In the genomic region with DNA sequence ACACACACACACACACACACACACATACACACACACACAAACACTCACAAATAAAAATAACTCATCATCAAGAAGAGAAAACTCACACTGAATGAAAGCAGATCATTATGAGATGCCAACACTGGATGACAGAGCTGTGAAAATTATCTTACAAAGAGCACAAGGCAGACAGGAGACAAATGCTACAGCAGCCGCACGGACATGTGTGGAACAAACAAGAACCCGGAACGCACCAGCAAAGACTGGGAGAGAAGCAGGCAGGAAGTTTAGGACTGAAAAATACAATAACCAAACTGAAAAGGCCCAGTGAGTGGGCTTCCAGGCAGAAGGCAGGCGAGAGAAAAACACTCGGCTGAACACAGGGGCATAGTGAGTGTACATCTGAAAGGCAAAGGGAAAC, we compare ENCODE assay signal across 30 mouse cellular contexts.
DNase-seq lines count a peak whose midpoint lies in the region; ATAC-seq and TF ChIP-seq lines count a peak whose summit lies in the region.
"Had no signal": no experiment of that assay in that cellular context is flagged by ENCODE, and none has a peak within 500 bp of the region (broad histone marks: within the 10 kb centered on the region; RNA-seq: fewer than 3 reads in every experiment).

No protein-coding gene starts in this region.

- no peaks in the 10 kb centered on the region for H3K27me3 ChIP-seq in forebrain, embryonic 15.5 days
- peaks cover 3% of the 10 kb centered on the region; the same call in 1 of the 2 replicates for H3K27me3 ChIP-seq in forebrain, embryonic 12.5 days
- no peaks in the 10 kb centered on the region for H3K27me3 ChIP-seq in lung, embryonic 14.5 days (ENCODE audit: insufficient read depth, low read length)
- H3K27me3 ChIP-seq: CH12.LX had no signal

- peaks cover 10% of the 10 kb centered on the region; the same call in 1 of the 2 replicates for H3K4me1 ChIP-seq in forebrain, embryonic 15.5 days
- peaks cover 5% of the 10 kb centered on the region for H3K4me1 ChIP-seq in forebrain, embryonic 12.5 days
- no peaks in the 10 kb centered on the region for H3K4me1 ChIP-seq in lung, embryonic 14.5 days (ENCODE audit: insufficient read depth)
- H3K4me1 ChIP-seq: heart, embryonic 12.5 days; heart, embryonic 15.5 days; hindbrain, embryonic 13.5 days had no signal

- WGBS in forebrain, embryonic 15.5 days = 50% methylated on average over 6 of the region's 6 CpGs
- 86% methylated on average over 6 of the region's 6 CpGs for WGBS in forebrain, embryonic 12.5 days
- 47% methylated on average over 6 of the region's 6 CpGs for WGBS in lung, embryonic 14.5 days

- H3K4me2 ChIP-seq in forebrain, embryonic 15.5 days (replicated peaks) = no peak overlapping the region
- H3K4me2 ChIP-seq in forebrain, embryonic 12.5 days = no peak overlapping the region
- H3K4me2 ChIP-seq in lung, embryonic 14.5 days = no peak overlapping the region
- H3K4me2 ChIP-seq: embryonic facial prominence, embryonic 13.5 days; heart, embryonic 12.5 days; heart, embryonic 15.5 days; hindbrain, embryonic 13.5 days had no signal

- no peak overlapping the region for H3K4me3 ChIP-seq in forebrain, embryonic 15.5 days
- no peak overlapping the region for H3K4me3 ChIP-seq in forebrain, embryonic 12.5 days (replicated peaks)
- no peak overlapping the region for H3K4me3 ChIP-seq in lung, embryonic 14.5 days (ENCODE audit: low read depth, low read length)
- H3K4me3 ChIP-seq: embryonic facial prominence, embryonic 10.5 days; embryonic facial prominence, embryonic 13.5 days; erythroblast, embryonic 14.5 days; heart, embryonic 12.5 days; heart, embryonic 15.5 days; hindbrain, embryonic 10.5 days; hindbrain, embryonic 13.5 days had no signal

- no peaks in the 10 kb centered on the region for H3K36me3 ChIP-seq in forebrain, embryonic 15.5 days
- no peaks in the 10 kb centered on the region for H3K36me3 ChIP-seq in forebrain, embryonic 12.5 days (replicated peaks)
- H3K36me3 ChIP-seq in lung, embryonic 14.5 days (ENCODE audit: insufficient read depth) = no peaks in the 10 kb centered on the region
- H3K36me3 ChIP-seq: embryonic facial prominence, embryonic 10.5 days; embryonic facial prominence, embryonic 13.5 days; G1E; heart, embryonic 12.5 days; heart, embryonic 15.5 days; hindbrain, embryonic 10.5 days; hindbrain, embryonic 13.5 days had no signal

- no peak for ATAC-seq in forebrain, embryonic 15.5 days (replicated peaks)
- no peak for ATAC-seq in forebrain, embryonic 12.5 days (ENCODE audit: low FRiP score)
- ATAC-seq in lung, embryonic 14.5 days (ENCODE audit: insufficient read depth) = no peak
- ATAC-seq: hindbrain, embryonic 16.5 days; intestine, embryonic 16.5 days; Patski had no signal

- DNase-seq in lung, embryonic 14.5 days = peak; percentile 33
- no peak for DNase-seq in lung, postnatal 10 days
- peak; percentile 35 for DNase-seq in brain, adult 2 months (ENCODE audit: low read depth, low spot score)
- no peak for DNase-seq in layer of hippocampus, adult 11-12 months (ENCODE audit: low spot score)
- DNase-seq: adrenal gland, postnatal 10 days; adrenal gland, postnatal 36 days; B cell, adult 2 months; cerebellum, adult 11-12 months; cerebellum, adult 8-10 months; cerebellum, postnatal 10 days; cerebellum, postnatal 36 days; embryo, embryonic 11 days; gastrocnemius, postnatal 25 days; heart, adult 18-20 months; heart, postnatal 10 days; heart, postnatal 36 days had no signal

- H3K9me3 ChIP-seq in forebrain, embryonic 15.5 days = no peaks in the 10 kb centered on the region
- no peaks in the 10 kb centered on the region for H3K9me3 ChIP-seq in forebrain, embryonic 12.5 days
- H3K9me3 ChIP-seq in lung, embryonic 14.5 days (ENCODE audit: low read depth, low read length) = no peaks in the 10 kb centered on the region
- H3K9me3 ChIP-seq: embryonic facial prominence, embryonic 10.5 days; embryonic facial prominence, embryonic 13.5 days; G1E; heart, embryonic 12.5 days; heart, embryonic 15.5 days; hindbrain, embryonic 10.5 days; hindbrain, embryonic 13.5 days had no signal

- TF ChIP-seq CTCF in lung, embryonic 14.5 days (IDR thresholded peaks at IDR 0.05; ENCODE audit: low read depth) = no peak

- no peak overlapping the region for H3K9ac ChIP-seq in forebrain, embryonic 15.5 days (replicated peaks)
- H3K9ac ChIP-seq in forebrain, embryonic 12.5 days = no peak overlapping the region
- no peak overlapping the region for H3K9ac ChIP-seq in lung, embryonic 14.5 days
- H3K9ac ChIP-seq: embryonic facial prominence, embryonic 13.5 days; heart, embryonic 12.5 days; heart, embryonic 15.5 days; hindbrain, embryonic 13.5 days had no signal

- 0 out of 2 replicates have a peak overlapping the region, but pooled peaks have one; percentile 23 for H3K27ac ChIP-seq in forebrain, embryonic 15.5 days (replicated peaks)
- H3K27ac ChIP-seq in forebrain, embryonic 12.5 days = no peak overlapping the region
- H3K27ac ChIP-seq in lung, embryonic 14.5 days (ENCODE audit: low read depth) = no peak overlapping the region
- H3K27ac ChIP-seq: embryonic facial prominence, embryonic 10.5 days; embryonic facial prominence, embryonic 13.5 days; heart, embryonic 15.5 days; hindbrain, embryonic 10.5 days; hindbrain, embryonic 13.5 days had no signal

Comparison
In these comparisons a context has a peak if more than half of its experiments do, and no peak if none do; other contexts are left out.
1. DNase-seq: peak in lung, embryonic 14.5 days (single experiment) and brain, adult 2 months (single experiment); none in lung, postnatal 10 days (single experiment) and layer of hippocampus, adult 11-12 months (single experiment).